Mouse (Mus musculus) kidney, postnatal 4 days (tissue): Measurements from ENCODE around the gene Pdcd10.

Source experiments
- DNase-seq, 2 experiments: peaks; one replicate each; pipeline ENCODE4 v3.0.0; 2021; ENCODE audit warnings: mixed read lengths in 2 of 2

Pdcd10 gene

DNA sequence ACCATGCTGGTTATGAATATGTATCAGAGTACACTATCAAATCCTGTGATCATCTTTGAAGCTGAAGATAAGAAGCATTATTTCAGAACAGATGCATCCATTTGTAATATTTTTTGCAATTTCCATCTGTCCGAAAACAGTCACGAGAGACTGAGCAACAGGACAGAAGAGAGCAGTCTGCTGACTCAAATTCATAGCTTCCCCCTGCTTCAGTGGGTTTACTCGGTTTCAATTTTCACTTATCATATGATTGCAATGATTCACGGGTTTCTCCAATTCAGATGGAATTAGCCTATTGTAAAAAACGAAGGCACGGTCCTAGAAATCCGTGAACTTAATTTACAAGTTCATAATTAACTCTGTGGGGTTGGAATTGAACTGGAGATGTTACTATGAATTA, 88.5 kb downstream of the Pdcd10 start:
- no peak for DNase-seq
